Mouse (Mus musculus) embryonic fibroblast, embryonic 13.5 days (primary cell): ENCODE measurements at regions not wholly inside any gene's neighbourhood (a gene's known extent, or its start where the extent isn't known, plus 50 kb on each side); places are given as distances from the start of the nearest gene placed in this dataset.

Source experiments
- CTCF ChIP-seq: IDR thresholded peaks from 2 replicates; pipeline ENCODE4 v1.5.1; 2011; ENCODE audit warnings: mild to moderate bottlenecking, control low read depth, low read length, moderate library complexity, borderline replicate concordance; ENCODE audit not compliant: insufficient read depth
- POLR2A ChIP-seq: IDR thresholded peaks from 2 replicates; pipeline ENCODE4 v1.6.1; 2011; ENCODE audit warnings: low read depth, mild to moderate bottlenecking, control low read depth, low read length, moderate library complexity

- no peak for TF ChIP-seq POLR2A
- no peak for TF ChIP-seq CTCF
Observed at GRCm38 (mm10) chr1:88902426-88902825, 167.8 kb upstream of the Sh3bp4 start.
